Mouse (Mus musculus) small intestine, adult 2 months (tissue): ENCODE data around the gene Entpd3. TPM values are rescaled to one million over a fixed set of nuclear protein-coding genes. Genes with fewer than 3 reads are reported as not detected.

Source experiments
- H3K27ac ChIP-seq: fragments of 200-500 bp; 2 replicates; pipeline ENCODE4 v1.5.1; 2012; ENCODE audit warnings: low read depth, low read length, control low read depth, inconsistent platforms; ENCODE audit not compliant: insufficient read depth
- H3K27me3 ChIP-seq: fragments of 200-500 bp; 2 replicates; pipeline ENCODE4 v1.6.1; 2012; ENCODE audit warnings: mild to moderate bottlenecking, moderate library complexity, low read length, inconsistent platforms; ENCODE audit not compliant: control insufficient read depth, insufficient read depth
- H3K36me3 ChIP-seq: fragments of 200-500 bp; 2 replicates; pipeline ENCODE4 v1.6.1; 2012; ENCODE audit warnings: mild to moderate bottlenecking, low read length, control low read depth, inconsistent platforms; ENCODE audit not compliant: control insufficient read depth, insufficient read depth
- H3K4me1 ChIP-seq: fragments of 200-500 bp; 2 replicates; pipeline ENCODE4 v1.6.1; 2012; ENCODE audit warnings: low read length, inconsistent platforms, mixed read lengths; ENCODE audit not compliant: control insufficient read depth, insufficient read depth, insufficient read length
- H3K4me3 ChIP-seq: fragments of 200-500 bp; 2 replicates; pipeline ENCODE4 v1.5.1; 2012; ENCODE audit warnings: low read depth, mild to moderate bottlenecking, control low read depth, inconsistent platforms, low read length, moderate library complexity
- CTCF ChIP-seq: fragments of 200-500 bp; IDR thresholded peaks from 2 replicates; pipeline ENCODE4 v1.5.1; 2012; ENCODE audit warnings: low read depth, mild to moderate bottlenecking, control low read depth, inconsistent platforms, low read length, moderate library complexity, mixed read lengths; ENCODE audit not compliant: insufficient replicate concordance, insufficient read length; ENCODE audit errors: extremely low read depth
- POLR2A ChIP-seq: fragments of 200-500 bp; IDR thresholded peaks from 2 replicates; pipeline ENCODE4 v1.6.1; 2012; ENCODE audit warnings: low read depth, mild to moderate bottlenecking, control low read depth, inconsistent platforms, low read length, moderate library complexity
- WGBS: fragments of 180-500 bp; shearing (Covaris S2); methylation state at CpG from one replicate; pipeline ENCODE4 v1.1.7; 2018; 5-methylcytosine and 5-hydroxymethylcytosine counted together
- polyA plus RNA-seq: library from polyadenylated mRNA; depleted of rRNA; stranded (reverse); fragments of >200 nt; gene quantifications from 2 replicates; pipeline ENCODE4 v1.2.3, GENCODE M21; 2012; rRNA removed

The Entpd3 gene
- polyA plus RNA-seq, result 1.2 and 1.6 TPM in 2 replicates

GRCm38 (mm10) chr9:120539662-120540251 is at the start of gene Entpd3:
Gene Entpd3, plus strand, starts transcription at chr9:120539818.
- Histone ChIP-seq H3K4me3 (peak within 1 kb of the TSS; percentile 63), H3K4me1 (peaks cover 5% of the 10 kb centered on the region), H3K36me3 (no peaks in the 10 kb centered on the region), H3K27ac (no peak within 1 kb of the TSS), H3K27me3 (peaks cover 12% of the 10 kb centered on the region; the same call in 1 of the 2 replicates)
- no peak for TF ChIP-seq CTCF
- no peak for TF ChIP-seq POLR2A
- WGBS, result 1% methylated on average over 31 of the region's 31 CpGs

GRCm38 (mm10) chr9:120491509-120491908 is 48.1 kb upstream of the Entpd3 start:
- TF ChIP-seq POLR2A (no peak), CTCF (no peak)
- Histone ChIP-seq H3K4me1 (peaks cover 2% of the 10 kb centered on the region; the same call in 1 of the 2 replicates), H3K36me3 (peaks cover 12% of the 10 kb centered on the region), H3K27me3 (no peaks in the 10 kb centered on the region), H3K27ac (no peak overlapping the region), H3K4me3 (no peak overlapping the region)
- WGBS, result 90% methylated on average over 3 of the region's 3 CpGs

- H3K36me3 ChIP-seq, result peaks cover 12% of the 10 kb centered on the region
- no peaks in the 10 kb centered on the region for H3K27me3 ChIP-seq
- H3K4me3 ChIP-seq, result peak within 1 kb of the TSS; percentile 97
- TF ChIP-seq POLR2A (no peak), CTCF (no peak)
- H3K4me1 ChIP-seq, result peaks cover 2% of the 10 kb centered on the region; the same call in 1 of the 2 replicates
- 3% methylated on average over 19 of the region's 19 CpGs for whole genome bisulfite sequencing
- peak within 1 kb of the TSS; percentile 53 for H3K27ac ChIP-seq
Measured at GRCm38 (mm10) chr9:120492010-120492399, 47.6 kb upstream of the Entpd3 start, which contains the start of gene Eif1b. Gene Eif1b, plus strand, starts transcription at chr9:120492232.

- no peaks in the 10 kb centered on the region for H3K27me3 ChIP-seq
- peaks cover 12% of the 10 kb centered on the region for H3K36me3 ChIP-seq
- TF ChIP-seq CTCF, result no peak
- peak; percentile 45; the same call in 1 of the 2 replicates for TF ChIP-seq POLR2A
- WGBS, result under 1% methylated on average over 97 of the region's 97 CpGs
- H3K4me1 ChIP-seq, result peaks cover 2% of the 10 kb centered on the region; the same call in 1 of the 2 replicates
- peak overlapping the region; percentile 97 for H3K4me3 ChIP-seq
- H3K27ac ChIP-seq, result peak overlapping the region; percentile 53
Measured at GRCm38 (mm10) chr9:120492400-120493351, 46.9 kb upstream of the Entpd3 start.

DNA sequence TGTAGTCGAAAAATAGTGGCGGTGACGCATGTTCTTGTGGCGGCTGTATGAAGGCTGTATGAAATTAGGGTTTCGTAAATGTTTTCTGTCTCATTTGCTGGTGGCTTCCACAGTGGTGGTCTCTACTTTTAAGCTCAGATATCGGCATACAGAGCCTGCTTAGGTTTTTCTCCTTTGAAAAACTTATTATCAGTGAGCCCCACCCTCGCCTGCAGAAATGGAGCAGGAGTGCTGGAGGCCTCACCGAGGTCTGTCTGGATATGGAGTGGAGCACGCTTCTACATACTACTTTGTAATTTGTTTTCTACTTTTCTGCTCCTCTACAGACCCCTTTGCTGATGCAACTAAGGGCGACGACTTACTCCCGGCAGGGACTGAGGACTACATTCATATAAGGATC is 45.8 kb upstream of the Entpd3 start:
- TF ChIP-seq CTCF (no peak), POLR2A (no peak)
- H3K4me1 ChIP-seq, result peaks cover 2% of the 10 kb centered on the region; the same call in 1 of the 2 replicates
- 73% methylated on average over 12 of the region's 12 CpGs for WGBS
- H3K27ac ChIP-seq, result no peak overlapping the region
- H3K4me3 ChIP-seq, result no peak overlapping the region
- H3K36me3 ChIP-seq, result peaks cover 12% of the 10 kb centered on the region
- H3K27me3 ChIP-seq, result no peaks in the 10 kb centered on the region

- no peaks in the 10 kb centered on the region for H3K27me3 ChIP-seq
- TF ChIP-seq POLR2A (no peak), CTCF (peak; percentile 54; the same call in 1 of the 2 replicates)
- no peak overlapping the region for H3K27ac ChIP-seq
- WGBS, result 3% methylated on average over 3 of the region's 3 CpGs
- peaks cover 12% of the 10 kb centered on the region for H3K36me3 ChIP-seq
- H3K4me1 ChIP-seq, result peaks cover 2% of the 10 kb centered on the region; the same call in 1 of the 2 replicates
- no peak overlapping the region for H3K4me3 ChIP-seq
Measured at GRCm38 (mm10) chr9:120496691-120497090, 42.9 kb upstream of the Entpd3 start.
